Mouse (Mus musculus) olfactory bulb, adult 2 months (tissue): Measurements from ENCODE around the gene Hira.

Experiments used
- CTCF ChIP-seq: fragments of 200-500 bp; IDR thresholded peaks from 2 replicates; pipeline ENCODE4 v1.5.1; 2012; ENCODE audit warnings: low read depth, mild to moderate bottlenecking, low read length, moderate library complexity; ENCODE audit not compliant: insufficient read depth
- POLR2A ChIP-seq: fragments of 200-500 bp; IDR thresholded peaks from 2 replicates; pipeline ENCODE4 v1.6.1; 2012; ENCODE audit warnings: mild to moderate bottlenecking, low read depth, low read length, moderate library complexity; ENCODE audit not compliant: insufficient read depth

- TF ChIP-seq CTCF (no peak), POLR2A (no peak)
Measured at GRCm38 (mm10) chr16:18938321-18939082, 61.7 kb downstream of the Hira start.
